Comparison of ENCODE assay signal across 9 mouse cellular contexts in the genomic region with DNA sequence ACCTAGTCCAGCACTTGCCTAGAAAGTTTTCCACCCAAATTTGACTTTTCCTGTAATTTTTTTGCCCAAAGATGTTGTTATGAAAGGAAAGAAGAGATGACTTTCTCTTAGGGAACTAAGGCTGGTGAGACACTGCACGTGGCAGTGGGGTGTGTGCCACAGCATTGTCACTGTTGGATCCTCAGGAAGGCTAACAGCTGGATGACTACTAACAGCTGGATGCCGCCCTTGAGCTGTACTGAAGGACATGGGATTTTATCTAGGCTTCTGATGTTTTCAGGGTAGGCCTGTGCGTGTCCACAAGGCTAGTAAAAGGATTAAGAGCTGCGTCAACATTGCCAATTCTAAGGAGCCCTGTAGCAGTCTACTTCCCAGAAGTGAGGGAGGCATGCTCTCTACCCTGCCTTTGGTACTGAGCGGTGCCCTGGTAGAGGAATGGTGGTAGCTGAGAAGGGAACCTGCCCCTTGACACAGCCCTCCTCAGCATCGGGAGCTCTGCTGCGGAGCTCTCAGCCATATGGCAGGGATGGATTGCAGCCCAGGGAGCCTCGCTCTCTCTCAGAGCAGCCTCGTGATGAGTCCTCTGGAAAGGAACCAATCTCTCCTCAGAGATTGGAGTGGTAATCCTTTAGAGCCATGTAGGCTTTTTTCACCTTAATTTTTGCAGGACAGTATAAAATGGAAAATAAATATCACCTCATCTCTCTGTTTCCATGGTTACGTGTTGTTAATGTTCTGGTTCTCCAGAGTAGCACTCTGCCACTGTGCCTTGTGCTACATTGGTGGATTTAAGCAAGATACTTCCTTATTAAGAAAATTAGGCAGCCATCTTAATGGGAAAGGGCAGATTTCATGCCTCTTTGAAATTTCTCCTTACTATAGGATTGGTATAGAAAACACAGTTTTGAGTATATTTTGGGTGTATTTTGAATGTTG. TPM values are rescaled to one million over a fixed set of nuclear protein-coding genes. Genes with fewer than 3 reads are reported as not detected.
DNase-seq lines count a peak whose midpoint lies in the region; ATAC-seq and TF ChIP-seq lines count a peak whose summit lies in the region.
"Had no signal": no experiment of that assay in that cellular context is flagged by ENCODE, and none has a peak within 500 bp of the region (broad histone marks: within the 10 kb centered on the region; RNA-seq: fewer than 3 reads in every experiment).

No protein-coding gene starts in this region.

- H3K4me1 ChIP-seq in forebrain, embryonic 15.5 days, result peaks cover 19% of the 10 kb centered on the region
- H3K4me1 ChIP-seq in forebrain, embryonic 12.5 days, result peaks cover 6% of the 10 kb centered on the region; the same call in 1 of the 2 replicates
- H3K4me1 ChIP-seq in forebrain, postnatal 0 days (ENCODE audit: insufficient read depth), result peaks cover 5% of the 10 kb centered on the region; the same call in 1 of the 2 replicates
- H3K4me1 ChIP-seq in midbrain, embryonic 13.5 days (replicated peaks), result peaks cover 21% of the 10 kb centered on the region
- H3K4me1 ChIP-seq in intestine, embryonic 15.5 days (replicated peaks), result no peaks in the 10 kb centered on the region

- no peaks in the 10 kb centered on the region for H3K27me3 ChIP-seq in forebrain, embryonic 15.5 days
- H3K27me3 ChIP-seq in forebrain, embryonic 12.5 days, result no peaks in the 10 kb centered on the region
- H3K27me3 ChIP-seq in forebrain, postnatal 0 days (ENCODE audit: insufficient read depth, low read length), result no peaks in the 10 kb centered on the region
- H3K27me3 ChIP-seq in midbrain, embryonic 13.5 days, result no peaks in the 10 kb centered on the region
- H3K27me3 ChIP-seq in intestine, embryonic 15.5 days (replicated peaks), result no peaks in the 10 kb centered on the region

- H3K9ac ChIP-seq in forebrain, embryonic 15.5 days (replicated peaks), result no peak overlapping the region
- no peak overlapping the region for H3K9ac ChIP-seq in forebrain, embryonic 12.5 days
- no peak overlapping the region for H3K9ac ChIP-seq in forebrain, postnatal 0 days
- H3K9ac ChIP-seq in midbrain, embryonic 13.5 days (replicated peaks), result peak overlapping the region; percentile 28; the same call in 1 of the 2 replicates
- H3K9ac ChIP-seq in intestine, embryonic 15.5 days, result no peak overlapping the region

- peak overlapping the region; percentile 86 for H3K27ac ChIP-seq in forebrain, embryonic 15.5 days (replicated peaks)
- no peak overlapping the region for H3K27ac ChIP-seq in forebrain, embryonic 12.5 days
- H3K27ac ChIP-seq in forebrain, postnatal 0 days (ENCODE audit: low read depth, low read length), result peak overlapping the region; percentile 22
- H3K27ac ChIP-seq in midbrain, embryonic 13.5 days, result peak overlapping the region; percentile 69
- H3K27ac ChIP-seq in intestine, embryonic 15.5 days, result no peak overlapping the region

- intact Hi-C loops in gastrocnemius, postnatal 14 days (cut with DNase I; ENCODE audit: low total_unique reads), result loop anchor here (10.0 kb wide), 1 partner anchor 54 kb away; the partner anchor contains the start of genes Gm28043 and Rnf8

- no peak for TF ChIP-seq CTCF in forebrain, postnatal 0 days (IDR thresholded peaks at IDR 0.05; ENCODE audit: low read depth)

- ATAC-seq in forebrain, embryonic 15.5 days (replicated peaks), result peak; percentile 81
- ATAC-seq in forebrain, embryonic 12.5 days (ENCODE audit: low FRiP score), result no peak
- ATAC-seq in forebrain, postnatal 0 days, result peak; percentile 86
- peak; percentile 68 for ATAC-seq in midbrain, embryonic 13.5 days
- no peak for ATAC-seq in intestine, embryonic 15.5 days

- H3K9me3 ChIP-seq in forebrain, embryonic 15.5 days, result no peaks in the 10 kb centered on the region
- no peaks in the 10 kb centered on the region for H3K9me3 ChIP-seq in forebrain, embryonic 12.5 days
- H3K9me3 ChIP-seq in forebrain, postnatal 0 days (ENCODE audit: low read length), result no peaks in the 10 kb centered on the region
- H3K9me3 ChIP-seq in midbrain, embryonic 13.5 days, result no peaks in the 10 kb centered on the region
- no peaks in the 10 kb centered on the region for H3K9me3 ChIP-seq in intestine, embryonic 15.5 days

- H3K4me2 ChIP-seq in forebrain, embryonic 15.5 days (replicated peaks), result no peak overlapping the region
- no peak overlapping the region for H3K4me2 ChIP-seq in forebrain, embryonic 12.5 days
- H3K4me2 ChIP-seq in forebrain, postnatal 0 days (ENCODE audit: low read depth), result no peak overlapping the region
- H3K4me2 ChIP-seq in midbrain, embryonic 13.5 days (replicated peaks), result no peak overlapping the region
- H3K4me2 ChIP-seq in intestine, embryonic 15.5 days (replicated peaks), result no peak overlapping the region

- peak; percentile 66 for DNase-seq in ZHBTc4 (ENCODE audit: low read depth, low spot score)
- peak; percentile 71 for DNase-seq in forebrain, postnatal 0 days
- DNase-seq in gastrocnemius, postnatal 14 days, result no peak
- DNase-seq in gastrocnemius, adult 8-10 months (ENCODE audit: low spot score in 2 of 2), result no peak
- DNase-seq: B cell, adult 2 months had no signal

- WGBS in forebrain, embryonic 15.5 days, result 72% methylated on average over 10 of the region's 10 CpGs
- WGBS in forebrain, embryonic 12.5 days, result 88% methylated on average over 10 of the region's 10 CpGs
- 65% methylated on average over 10 of the region's 10 CpGs for WGBS in forebrain, postnatal 0 days
- 62% methylated on average over 10 of the region's 10 CpGs for WGBS in midbrain, embryonic 13.5 days
- 77% methylated on average over 10 of the region's 10 CpGs for WGBS in intestine, embryonic 15.5 days

- peaks cover 18% of the 10 kb centered on the region for H3K36me3 ChIP-seq in forebrain, embryonic 15.5 days
- peaks cover 57% of the 10 kb centered on the region for H3K36me3 ChIP-seq in forebrain, embryonic 12.5 days (replicated peaks)
- H3K36me3 ChIP-seq in forebrain, postnatal 0 days (ENCODE audit: insufficient read depth), result peaks cover 11% of the 10 kb centered on the region
- H3K36me3 ChIP-seq in midbrain, embryonic 13.5 days, result peaks cover 34% of the 10 kb centered on the region
- peaks cover 14% of the 10 kb centered on the region for H3K36me3 ChIP-seq in intestine, embryonic 15.5 days

- H3K4me3 ChIP-seq in forebrain, embryonic 15.5 days, result no peak overlapping the region
- H3K4me3 ChIP-seq in forebrain, embryonic 12.5 days (replicated peaks), result no peak overlapping the region
- H3K4me3 ChIP-seq in forebrain, postnatal 0 days (ENCODE audit: low read depth, low read length), result no peak overlapping the region
- no peak overlapping the region for H3K4me3 ChIP-seq in midbrain, embryonic 13.5 days (replicated peaks)
- no peak overlapping the region for H3K4me3 ChIP-seq in intestine, embryonic 15.5 days (replicated peaks)

RNA-seq across cellular contexts. Expression of gene Cmtr1, which starts 7.9 kb away (rescaled TPM):
- polyA plus RNA-seq in forebrain, embryonic 15.5 days (2015; fragmentation: Nextera tagmentation; extraction: Ambion mirVana), result 144 and 155 TPM in 2 replicates
- polyA plus RNA-seq in forebrain, embryonic 12.5 days (2016; fragmentation: Nextera tagmentation; extraction: Ambion mirVana), result 154 and 166 TPM in 2 replicates
- total RNA-seq in forebrain, postnatal 0 days (2014; rRNA removed), result 59.9 and 81.9 TPM in 2 replicates
- 76.9 and 92.3 TPM in 2 replicates for polyA plus RNA-seq in forebrain, postnatal 0 days (2015; fragmentation: Nextera tagmentation; extraction: Ambion mirVana)
- 138 and 150 TPM in 2 replicates for polyA plus RNA-seq in midbrain, embryonic 13.5 days (2015; fragmentation: Nextera tagmentation; extraction: Ambion mirVana)
- 10 to 100 TPM; 36.7 to 38.8 TPM for total RNA-seq in gastrocnemius, postnatal 14 days (2021)
- total RNA-seq in gastrocnemius, adult 8-10 months (2022), result 10 to 100 TPM; 41.0 to 61.0 (median 54.3) TPM
- polyA plus RNA-seq in intestine, embryonic 15.5 days (2015; fragmentation: Nextera tagmentation; extraction: Ambion mirVana), result 91.1 and 94.7 TPM in 2 replicates

RNA-seq across cellular contexts. Expression of gene Ccdc167, which starts 48.5 kb away (rescaled TPM):
- polyA plus RNA-seq in forebrain, embryonic 15.5 days (2015; fragmentation: Nextera tagmentation; extraction: Ambion mirVana), result 12.4 and 12.9 TPM in 2 replicates
- 15.8 and 17.8 TPM in 2 replicates for polyA plus RNA-seq in forebrain, embryonic 12.5 days (2016; fragmentation: Nextera tagmentation; extraction: Ambion mirVana)
- 7.7 and 8.8 TPM in 2 replicates for total RNA-seq in forebrain, postnatal 0 days (2014; rRNA removed)
- polyA plus RNA-seq in forebrain, postnatal 0 days (2015; fragmentation: Nextera tagmentation; extraction: Ambion mirVana), result 7.4 and 7.7 TPM in 2 replicates
- polyA plus RNA-seq in midbrain, embryonic 13.5 days (2015; fragmentation: Nextera tagmentation; extraction: Ambion mirVana), result 11.4 and 12.0 TPM in 2 replicates
- 1 to 10 TPM; 5.5 to 6.2 TPM for total RNA-seq in gastrocnemius, postnatal 14 days (2021)
- total RNA-seq in gastrocnemius, adult 8-10 months (2022), result 1 to 10 TPM; 4.9 to 9.5 (median 6.6) TPM
- polyA plus RNA-seq in intestine, embryonic 15.5 days (2015; fragmentation: Nextera tagmentation; extraction: Ambion mirVana), result 12.2 and 14.0 TPM in 2 replicates

RNA-seq across cellular contexts. Expression of gene Gm28043, which starts 53.6 kb away (rescaled TPM):
- polyA plus RNA-seq in forebrain, embryonic 15.5 days (2015; fragmentation: Nextera tagmentation; extraction: Ambion mirVana), result 2.8 and 2.9 TPM in 2 replicates
- polyA plus RNA-seq in forebrain, embryonic 12.5 days (2016; fragmentation: Nextera tagmentation; extraction: Ambion mirVana), result 4.1 and 4.6 TPM in 2 replicates
- 6.2 and 7.0 TPM in 2 replicates for total RNA-seq in forebrain, postnatal 0 days (2014; rRNA removed)
- 1.3 and 2.3 TPM in 2 replicates for polyA plus RNA-seq in forebrain, postnatal 0 days (2015; fragmentation: Nextera tagmentation; extraction: Ambion mirVana)
- polyA plus RNA-seq in midbrain, embryonic 13.5 days (2015; fragmentation: Nextera tagmentation; extraction: Ambion mirVana), result 3.0 and 3.1 TPM in 2 replicates
- under 1 TPM; 0.68 to 0.86 TPM for total RNA-seq in gastrocnemius, postnatal 14 days (2021)
- total RNA-seq in gastrocnemius, adult 8-10 months (2022), result under 1 TPM; 0.35 to 0.87 (median 0.59) TPM
- 2.4 and 2.7 TPM in 2 replicates for polyA plus RNA-seq in intestine, embryonic 15.5 days (2015; fragmentation: Nextera tagmentation; extraction: Ambion mirVana)

RNA-seq across cellular contexts. Expression of gene Rnf8, which starts 53.7 kb away (rescaled TPM):
- 97.0 and 109 TPM in 2 replicates for polyA plus RNA-seq in forebrain, embryonic 15.5 days (2015; fragmentation: Nextera tagmentation; extraction: Ambion mirVana)
- 113 and 117 TPM in 2 replicates for polyA plus RNA-seq in forebrain, embryonic 12.5 days (2016; fragmentation: Nextera tagmentation; extraction: Ambion mirVana)
- total RNA-seq in forebrain, postnatal 0 days (2014; rRNA removed), result 49.0 and 50.3 TPM in 2 replicates
- polyA plus RNA-seq in forebrain, postnatal 0 days (2015; fragmentation: Nextera tagmentation; extraction: Ambion mirVana), result 60.2 and 68.8 TPM in 2 replicates
- 87.3 and 94.9 TPM in 2 replicates for polyA plus RNA-seq in midbrain, embryonic 13.5 days (2015; fragmentation: Nextera tagmentation; extraction: Ambion mirVana)
- 10 to 100 TPM; 19.8 to 25.6 TPM for total RNA-seq in gastrocnemius, postnatal 14 days (2021)
- 10 to 100 TPM; 15.2 to 23.7 (median 19.9) TPM for total RNA-seq in gastrocnemius, adult 8-10 months (2022)
- 62.8 and 64.4 TPM in 2 replicates for polyA plus RNA-seq in intestine, embryonic 15.5 days (2015; fragmentation: Nextera tagmentation; extraction: Ambion mirVana)

Comparison
In these comparisons a context has a peak if more than half of its experiments do, and no peak if none do; other contexts are left out.
1. ATAC-seq: peak in forebrain, embryonic 15.5 days (single experiment), forebrain, postnatal 0 days (single experiment) and midbrain, embryonic 13.5 days (single experiment); none in forebrain, embryonic 12.5 days (single experiment) and intestine, embryonic 15.5 days (single experiment).
2. H3K27ac ChIP-seq: peak in forebrain, embryonic 15.5 days (single experiment), forebrain, postnatal 0 days (single experiment) and midbrain, embryonic 13.5 days (single experiment); none in forebrain, embryonic 12.5 days (single experiment) and intestine, embryonic 15.5 days (single experiment).
3. DNase-seq: peak in ZHBTc4 (single experiment) and forebrain, postnatal 0 days (single experiment); none in gastrocnemius, postnatal 14 days (single experiment) and gastrocnemius, adult 8-10 months (0 of 2).